Mouse (Mus musculus) MEL (cell line): ENCODE results near the gene Zfp575. TPM values are rescaled to one million over a fixed set of nuclear protein-coding genes. Genes with fewer than 3 reads are reported as not detected.
A peak's percentile ranks its signal among the peaks of the same experiment; 100 is the strongest.
"Not testable (repeated sequence)": the region's sequence is repeated elsewhere in the genome, so short reads cannot be mapped to it uniquely, and the experiment has no call there.

ENCODE experiments used
- DNase-seq: peaks from one replicate; pipeline ENCODE4 v3.0.0; 2011; ENCODE audit warnings: low read depth, low spot score
- H3K27ac ChIP-seq: 2 replicates; pipeline ENCODE4 v1.5.1; 2012; ENCODE audit warnings: low read depth, mild to moderate bottlenecking, control low read depth, low read length, moderate library complexity; ENCODE audit not compliant: control insufficient read depth
- H3K27me3 ChIP-seq, 2 experiments: fragments of 150-350 bp in 1 of 2; sonication (generic) in 1 of 2; 2 replicates each; pipeline ENCODE4 v1.6.1; 2012; ENCODE audit warnings: low read length in 2 of 2, mild to moderate bottlenecking in 2 of 2, improper control_type of control experiment in 1 of 2, moderate library complexity in 1 of 2; ENCODE audit not compliant: insufficient read depth in 2 of 2, control insufficient read depth in 1 of 2
- H3K36me3 ChIP-seq, 2 experiments: 2 replicates each; pipeline ENCODE4 v1.6.1; 2012 to 2014; ENCODE audit warnings: low read length in 2 of 2, improper control_type of control experiment in 1 of 2, inconsistent platforms in 1 of 2, mild to moderate bottlenecking in 1 of 2; ENCODE audit not compliant: insufficient read depth in 2 of 2, control insufficient read depth in 1 of 2
- H3K4me1 ChIP-seq, 2 experiments: fragments of 150-350 bp in 1 of 2; sonication (generic) in 1 of 2; 2 replicates each; pipeline ENCODE4 v1.6.1; 2012; ENCODE audit warnings: low read length in 2 of 2, improper control_type of control experiment in 1 of 2, mild to moderate bottlenecking in 1 of 2; ENCODE audit not compliant: insufficient read depth in 2 of 2, control insufficient read depth in 1 of 2
- H3K4me3 ChIP-seq, 2 experiments: fragments of 150-350 bp in 1 of 2; sonication (generic) in 1 of 2; 2 replicates each; pipeline ENCODE4 v1.5.1; 2012; ENCODE audit warnings: low read depth in 2 of 2, low read length in 2 of 2, mild to moderate bottlenecking in 2 of 2, moderate library complexity in 2 of 2, control low read depth in 1 of 2, improper control_type of control experiment in 1 of 2; ENCODE audit not compliant: control insufficient read depth in 1 of 2, insufficient read depth in 1 of 2
- H3K79me2 ChIP-seq: 2 replicates; pipeline ENCODE4 v1.6.1; 2012; ENCODE audit warnings: mild to moderate bottlenecking, low read length, moderate library complexity; ENCODE audit not compliant: control insufficient read depth, poor library complexity, insufficient read depth
- H3K9ac ChIP-seq: 2 replicates; pipeline ENCODE4 v1.6.1; 2012; ENCODE audit warnings: low read depth, mild to moderate bottlenecking, control low read depth, low read length, moderate library complexity; ENCODE audit not compliant: control insufficient read depth, poor library complexity, severe bottlenecking
- H3K9me3 ChIP-seq: fragments of 150-350 bp; sonication (generic); replicated peaks from 2 replicates; pipeline ENCODE4 v1.6.1; 2012; ENCODE audit warnings: mild to moderate bottlenecking, low read length, improper control_type of control experiment, moderate library complexity; ENCODE audit not compliant: insufficient read depth
- CTCF ChIP-seq, 3 experiments: IDR thresholded peaks in 2 of 3; conservative IDR thresholded peaks in 1 of 3; 2 replicates each; pipeline ENCODE4 v1.5.1; 2011 to 2012; ENCODE audit warnings: low read length in 3 of 3, low read depth in 2 of 3, mild to moderate bottlenecking in 2 of 3, improper control_type of control experiment in 1 of 3, inconsistent platforms in 1 of 3, mixed read lengths in 1 of 3, moderate library complexity in 1 of 3; ENCODE audit not compliant: control insufficient read depth in 1 of 3, insufficient read depth in 1 of 3, poor library complexity in 1 of 3, severe bottlenecking in 1 of 3
- EP300 ChIP-seq, 2 experiments: IDR thresholded peaks; 2 replicates each; pipeline ENCODE4 v1.6.1; 2011; ENCODE audit warnings: improper control_type of control experiment in 2 of 2, low read length in 2 of 2, low read depth in 1 of 2, mild to moderate bottlenecking in 1 of 2
- ETS1 ChIP-seq: IDR thresholded peaks from 2 replicates; pipeline ENCODE4 v1.6.1; 2012; ENCODE audit warnings: low read depth, mild to moderate bottlenecking, inconsistent platforms, low read length, improper control_type of control experiment, moderate library complexity
- GABPA ChIP-seq: IDR thresholded peaks from 2 replicates; pipeline ENCODE4 v1.6.1; 2012; ENCODE audit warnings: low read depth, mild to moderate bottlenecking, inconsistent platforms, low read length, improper control_type of control experiment, moderate library complexity
- HCFC1 ChIP-seq: IDR thresholded peaks from 2 replicates; pipeline ENCODE4 v1.6.1; 2012; ENCODE audit warnings: low read depth, mild to moderate bottlenecking, inconsistent platforms, low read length, improper control_type of control experiment, moderate library complexity
- MAX ChIP-seq: IDR thresholded peaks from 2 replicates; pipeline ENCODE4 v1.6.1; 2011; ENCODE audit warnings: low read length, improper control_type of control experiment
- MEF2A ChIP-seq: IDR thresholded peaks from 2 replicates; pipeline ENCODE4 v1.6.1; 2014; ENCODE audit warnings: low read depth, mild to moderate bottlenecking, inconsistent platforms, low read length, improper control_type of control experiment; ENCODE audit not compliant: poor library complexity, insufficient replicate concordance, severe bottlenecking; ENCODE audit errors: extremely low read depth
- MYB ChIP-seq: IDR thresholded peaks from 2 replicates; pipeline ENCODE4 v1.6.1; 2011; ENCODE audit warnings: mild to moderate bottlenecking, low read depth, low read length, improper control_type of control experiment
- MYC ChIP-seq: IDR thresholded peaks from 2 replicates; pipeline ENCODE4 v1.6.1; 2011; ENCODE audit warnings: low read depth, mild to moderate bottlenecking, low read length, improper control_type of control experiment, moderate library complexity
- POLR2AphosphoS5 ChIP-seq: IDR thresholded peaks from 2 replicates; pipeline ENCODE4 v1.6.1; 2012; ENCODE audit warnings: low read depth, borderline replicate concordance, mild to moderate bottlenecking, inconsistent platforms, low read length, moderate library complexity, mixed read lengths
- RCOR1 ChIP-seq: IDR thresholded peaks from 2 replicates; pipeline ENCODE4 v1.6.1; 2012; ENCODE audit warnings: low read depth, mild to moderate bottlenecking, inconsistent platforms, low read length, improper control_type of control experiment
- TCF12 ChIP-seq: IDR thresholded peaks from 2 replicates; pipeline ENCODE4 v1.6.1; 2014; ENCODE audit warnings: low read depth, mild to moderate bottlenecking, inconsistent platforms, low read length, improper control_type of control experiment, moderate library complexity
- USF1 ChIP-seq: IDR thresholded peaks from 2 replicates; pipeline ENCODE4 v1.6.1; 2014; ENCODE audit warnings: low read depth, mild to moderate bottlenecking, inconsistent platforms, low read length, improper control_type of control experiment, moderate library complexity
- polyA plus RNA-seq, 2 experiments: library from polyadenylated mRNA; stranded (reverse) in 1 of 2; unstranded in 1 of 2; fragments of >175 nt in 1 of 2; fragments of >200 nt in 1 of 2; gene quantifications; 2 replicates each; pipeline versions ENCODE4 v1.2.1 to v1.2.4; 2012; ENCODE audit warnings: low replicate concordance in 2 of 2, low read depth in 1 of 2; ENCODE audit not compliant: insufficient read length in 2 of 2, insufficient read depth in 1 of 2, missing spikeins in 1 of 2
- total RNA-seq: library from RNA; depleted of rRNA; stranded (reverse); fragments of 300-350 nt; gene quantifications from 2 replicates; pipeline ENCODE4 v1.2.3, GENCODE M21; 2012

The Zfp575 gene
- total and polyA plus RNA-seq, 3 experiments, result 0.50 to 0.58 TPM; not detected in 1

GRCm38 (mm10) chr7:24619671-24620397 lies 32.4 kb upstream of the Zfp575 start:
- Histone ChIP-seq H3K27me3 (no peaks in the 10 kb centered on the region), H3K9me3 (no peaks in the 10 kb centered on the region), H3K4me1 (peaks cover 0 to 27% of the 10 kb centered on the region in 2 experiments; a peak in 2 of 4 replicates), H3K36me3 (peaks cover 1 to 17% of the 10 kb centered on the region in 2 experiments), H3K27ac (no peak overlapping the region), H3K9ac (no peak overlapping the region), H3K79me2 (no peaks in the 10 kb centered on the region), H3K4me3 (no peak overlapping the region)
- no peak for TF ChIP-seq USF1
- no peak for TF ChIP-seq MEF2A
- peak; percentile 20 to 27 (median 22); a peak in 2 of 6 replicates for TF ChIP-seq CTCF (IDR thresholded peaks at IDR 0.05 in 2 of 3, conservative IDR thresholded peaks at IDR 0.05 in 1 of 3; ENCODE audit: control insufficient read depth in 1 of 3, insufficient read depth in 1 of 3, low read depth in 2 of 3, low read length in 3 of 3, poor library complexity in 1 of 3, severe bottlenecking in 1 of 3)
- no peak for DNase-seq

GRCm38 (mm10) chr7:24618374-24618773 lies 30.9 kb upstream of the Zfp575 start:
- peaks cover 0 to 32% of the 10 kb centered on the region in 2 experiments; a peak in 2 of 4 replicates for H3K4me1 ChIP-seq
- not testable (repeated sequence) for DNase-seq, H3K79me2 ChIP-seq, H3K27me3 ChIP-seq, H3K9ac ChIP-seq, H3K4me3 ChIP-seq, H3K9me3 ChIP-seq
- H3K27ac ChIP-seq, result peak overlapping the region; percentile 77
- H3K36me3 ChIP-seq, result peaks cover 1 to 22% of the 10 kb centered on the region in 2 experiments

GRCm38 (mm10) chr7:24617763-24618162 lies 30.3 kb upstream of the Zfp575 start:
- Histone ChIP-seq H3K27me3 (no peaks in the 10 kb centered on the region), H3K27ac (peak overlapping the region; percentile 77), H3K4me1 (peaks cover 0 to 32% of the 10 kb centered on the region in 2 experiments; a peak in 2 of 4 replicates), H3K36me3 (peaks cover 0 to 22% of the 10 kb centered on the region in 2 experiments), H3K9me3 (no peaks in the 10 kb centered on the region), H3K9ac (no peak overlapping the region), H3K79me2 (no peaks in the 10 kb centered on the region), H3K4me3 (no peak overlapping the region)
- peak; percentile 75 for DNase-seq
- TF ChIP-seq MYC, result peak; percentile 44; the same call in 1 of the 2 replicates
- TF ChIP-seq ETS1, result peak; percentile 74
- TF ChIP-seq POLR2AphosphoS5, result no peak
- TF ChIP-seq TCF12, result peak; percentile 52
- TF ChIP-seq HCFC1, result peak; percentile 44
- TF ChIP-seq GABPA, result no peak
- TF ChIP-seq MYB, result peak; percentile 65; the same call in 1 of the 2 replicates
- TF ChIP-seq MAX, result no peak
- peak; percentile 53 to 86 for TF ChIP-seq EP300 (IDR thresholded peaks at IDR 0.05; ENCODE audit: low read depth in 1 of 2, low read length in 2 of 2)
- TF ChIP-seq RCOR1, result peak; percentile 44; the same call in 1 of the 2 replicates
